14 mouse cellular contexts compared by ENCODE assay signal in genomic region chr6:140731402-140731730, GRCm38 (mm10). TPM values are rescaled to one million over a fixed set of nuclear protein-coding genes. Genes with fewer than 3 reads are reported as not detected.
DNase-seq lines count a peak whose midpoint lies in the region; ATAC-seq lines count a peak whose summit lies in the region.
"Had no signal": no experiment of that assay in that cellular context is flagged by ENCODE, and none has a peak within 500 bp of the region (broad histone marks: within the 10 kb centered on the region; RNA-seq: fewer than 3 reads in every experiment).

No protein-coding gene starts in this region.

- no peaks in the 10 kb centered on the region for H3K27me3 ChIP-seq in lung, embryonic 16.5 days (ENCODE audit: control insufficient read depth, insufficient read depth, low read depth, low read length)
- H3K27me3 ChIP-seq in forebrain, embryonic 12.5 days = no peaks in the 10 kb centered on the region
- no peaks in the 10 kb centered on the region for H3K27me3 ChIP-seq in intestine, embryonic 15.5 days (replicated peaks)
- H3K27me3 ChIP-seq: embryonic facial prominence, embryonic 15.5 days had no signal

- H3K9ac ChIP-seq in lung, embryonic 16.5 days (ENCODE audit: low read length) = no peak overlapping the region
- no peak overlapping the region for H3K9ac ChIP-seq in forebrain, embryonic 12.5 days
- no peak overlapping the region for H3K9ac ChIP-seq in intestine, embryonic 15.5 days
- H3K9ac ChIP-seq: embryonic facial prominence, embryonic 15.5 days had no signal

- 0 out of 2 replicates have a peak, but pooled peaks cover 4% of the 10 kb centered on the region for H3K4me1 ChIP-seq in lung, embryonic 16.5 days (replicated peaks; ENCODE audit: control insufficient read depth, insufficient read depth, low read length)
- H3K4me1 ChIP-seq in forebrain, embryonic 12.5 days = peaks cover 14% of the 10 kb centered on the region; the same call in 1 of the 2 replicates
- 0 out of 2 replicates have a peak, but pooled peaks cover 6% of the 10 kb centered on the region for H3K4me1 ChIP-seq in intestine, embryonic 15.5 days (replicated peaks)

- no peaks in the 10 kb centered on the region; the same call in 1 of the 2 replicates for H3K9me3 ChIP-seq in lung, embryonic 16.5 days (ENCODE audit: control insufficient read depth, low read length)
- no peaks in the 10 kb centered on the region for H3K9me3 ChIP-seq in forebrain, embryonic 12.5 days
- H3K9me3 ChIP-seq in intestine, embryonic 15.5 days = 0 out of 2 replicates have a peak, but pooled peaks cover 6% of the 10 kb centered on the region
- H3K9me3 ChIP-seq: embryonic facial prominence, embryonic 15.5 days had no signal

- H3K36me3 ChIP-seq in lung, embryonic 16.5 days (ENCODE audit: control insufficient read depth, insufficient read depth, low read length) = no peaks in the 10 kb centered on the region
- H3K36me3 ChIP-seq in forebrain, embryonic 12.5 days (replicated peaks) = no peaks in the 10 kb centered on the region
- H3K36me3 ChIP-seq in intestine, embryonic 15.5 days = no peaks in the 10 kb centered on the region
- H3K36me3 ChIP-seq: embryonic facial prominence, embryonic 15.5 days had no signal

- DNase-seq in lung, adult 18-20 months = no peak
- peak; percentile 67 to 79 for DNase-seq in layer of hippocampus, adult 8-10 months (ENCODE audit: low spot score in 2 of 2)
- DNase-seq in retina, postnatal 1 day = peak; percentile 84
- no peak for DNase-seq in adrenal gland, postnatal 14 days
- no peak for DNase-seq in spleen, postnatal 36 days (ENCODE audit: low spot score in 2 of 2)
- DNase-seq: adrenal gland, adult 2 months had no signal

- no peak overlapping the region for H3K4me2 ChIP-seq in lung, embryonic 16.5 days (ENCODE audit: low read depth, low read length)
- H3K4me2 ChIP-seq in forebrain, embryonic 12.5 days = no peak overlapping the region
- no peak overlapping the region for H3K4me2 ChIP-seq in intestine, embryonic 15.5 days (replicated peaks)
- H3K4me2 ChIP-seq: embryonic facial prominence, embryonic 15.5 days had no signal

- peak; percentile 62 for ATAC-seq in lung, embryonic 16.5 days (ENCODE audit: low read depth)
- ATAC-seq in forebrain, embryonic 12.5 days (ENCODE audit: low FRiP score) = peak; percentile 80
- no peak for ATAC-seq in intestine, embryonic 15.5 days

- no peak overlapping the region for H3K4me3 ChIP-seq in lung, embryonic 16.5 days (ENCODE audit: low read length)
- no peak overlapping the region for H3K4me3 ChIP-seq in forebrain, embryonic 12.5 days (replicated peaks)
- H3K4me3 ChIP-seq in intestine, embryonic 15.5 days (replicated peaks) = no peak overlapping the region
- H3K4me3 ChIP-seq: embryonic facial prominence, embryonic 15.5 days had no signal

- 55% methylated on average over 1 of the region's 1 CpGs for whole genome bisulfite sequencing in lung, embryonic 16.5 days
- 69% methylated on average over 1 of the region's 1 CpGs for WGBS in forebrain, embryonic 12.5 days
- 77% methylated on average over 1 of the region's 1 CpGs for WGBS in intestine, embryonic 15.5 days

- H3K27ac ChIP-seq in lung, embryonic 16.5 days (ENCODE audit: low read length) = no peak overlapping the region
- no peak overlapping the region for H3K27ac ChIP-seq in forebrain, embryonic 12.5 days
- no peak overlapping the region for H3K27ac ChIP-seq in intestine, embryonic 15.5 days
- H3K27ac ChIP-seq: embryonic facial prominence, embryonic 15.5 days had no signal

RNA-seq across cellular contexts. Expression of gene Gm11077, which starts 2.3 kb away (rescaled TPM):
- polyA plus RNA-seq in lung, embryonic 16.5 days (2015; fragmentation: Nextera tagmentation; extraction: Ambion mirVana) = not detected in 2 replicates
- polyA plus RNA-seq in forebrain, embryonic 12.5 days (2016; fragmentation: Nextera tagmentation; extraction: Ambion mirVana) = not detected in 2 replicates
- not detected for total RNA-seq in layer of hippocampus, adult 8-10 months (2022)
- total RNA-seq in adrenal gland, postnatal 14 days (2021) = not detected in 2 replicates
- polyA plus RNA-seq in intestine, embryonic 15.5 days (2015; fragmentation: Nextera tagmentation; extraction: Ambion mirVana) = not detected in 2 replicates
- total RNA-seq: adrenal gland, adult 2 months; layer of hippocampus, postnatal 10 days; megakaryocyte progenitor cell, adult 5-6 weeks had no signal
- polyA plus RNA-seq: adrenal gland, adult 2 months; embryonic facial prominence, embryonic 15.5 days; heart, embryonic 16.5 days; spleen, adult 2 months had no signal

Comparison
In these comparisons a context has a peak if more than half of its experiments do, and no peak if none do; other contexts are left out.
1. DNase-seq: peak in layer of hippocampus, adult 8-10 months (2 of 2) and retina, postnatal 1 day (single experiment); none in lung, adult 18-20 months (0 of 2), adrenal gland, postnatal 14 days (single experiment) and spleen, postnatal 36 days (0 of 2).